Mouse (Mus musculus) liver, embryonic 11.5 days (tissue): Measurements from ENCODE around the gene Mov10l1. TPM values are rescaled to one million over a fixed set of nuclear protein-coding genes. Genes with fewer than 3 reads are reported as not detected.
A peak's percentile ranks its signal among the peaks of the same experiment; 100 is the strongest.

Source experiments
- ATAC-seq: fragments of 200-750 bp; cut with Nextera tagmentation; replicated peaks from 2 replicates; pipeline ENCODE4 v1.8.0; 2017; ENCODE audit warnings: moderate number of reproducible peaks, mild to moderate bottlenecking, moderate TSS enrichment, moderate library complexity; ENCODE audit not compliant: low FRiP score
- DNase-seq: peaks from one replicate; pipeline ENCODE4 v3.0.0-alpha.2; 2017; ENCODE audit warnings: low spot score
- H3K27ac ChIP-seq: fragments of 300-500 bp; sonication (generic); 2 replicates; pipeline ENCODE4 v1.5.1; 2014; ENCODE audit warnings: mild to moderate bottlenecking, low read depth, low read length, control low read depth
- H3K27me3 ChIP-seq: fragments of 300-500 bp; sonication (generic); replicated peaks from 2 replicates; pipeline ENCODE4 v1.6.1; 2014; ENCODE audit warnings: low read length, mixed read lengths; ENCODE audit not compliant: control insufficient read depth, insufficient read depth
- H3K36me3 ChIP-seq: fragments of 300-500 bp; sonication (generic); 2 replicates; pipeline ENCODE4 v1.6.1; 2014; ENCODE audit warnings: mild to moderate bottlenecking, low read length, moderate library complexity, mixed read lengths; ENCODE audit not compliant: control insufficient read depth, insufficient read depth
- H3K4me1 ChIP-seq: fragments of 300-500 bp; sonication (generic); replicated peaks from 2 replicates; pipeline ENCODE4 v1.6.1; 2014; ENCODE audit warnings: low read length, mixed read lengths; ENCODE audit not compliant: control insufficient read depth, insufficient read depth
- H3K4me2 ChIP-seq: fragments of 300-500 bp; sonication (generic); 2 replicates; pipeline ENCODE4 v1.6.1; 2014; ENCODE audit warnings: mild to moderate bottlenecking, control low read depth, moderate library complexity
- H3K4me3 ChIP-seq: fragments of 300-500 bp; sonication (generic); 2 replicates; pipeline ENCODE4 v1.5.1; 2014; ENCODE audit warnings: low read depth, low read length, control low read depth
- H3K9ac ChIP-seq: fragments of 300-500 bp; sonication (generic); 2 replicates; pipeline ENCODE4 v1.6.1; 2014; ENCODE audit warnings: low read depth, low read length, control low read depth
- H3K9me3 ChIP-seq: fragments of 300-500 bp; sonication (generic); 2 replicates; pipeline ENCODE4 v1.6.1; 2016; ENCODE audit warnings: low read length, inconsistent platforms, mixed read lengths; ENCODE audit not compliant: control insufficient read depth
- WGBS: fragments of 180-500 bp; shearing (Covaris S2); extraction: QIAGEN DNeasy Blood & Tissue Kit; methylation state at CpG from one replicate; pipeline ENCODE4 v1.1.7; 2014; 5-methylcytosine and 5-hydroxymethylcytosine counted together
- polyA plus RNA-seq: library from polyadenylated mRNA; unstranded; fragments of >200 nt; fragmentation: Nextera tagmentation; extraction: Ambion mirVana; gene quantifications from 2 replicates; pipeline ENCODE4 v1.2.1, GENCODE M21; 2014

Mov10l1 gene
- polyA plus RNA-seq, 1 experiment from 2014 or later: 0.18 TPM

DNA sequence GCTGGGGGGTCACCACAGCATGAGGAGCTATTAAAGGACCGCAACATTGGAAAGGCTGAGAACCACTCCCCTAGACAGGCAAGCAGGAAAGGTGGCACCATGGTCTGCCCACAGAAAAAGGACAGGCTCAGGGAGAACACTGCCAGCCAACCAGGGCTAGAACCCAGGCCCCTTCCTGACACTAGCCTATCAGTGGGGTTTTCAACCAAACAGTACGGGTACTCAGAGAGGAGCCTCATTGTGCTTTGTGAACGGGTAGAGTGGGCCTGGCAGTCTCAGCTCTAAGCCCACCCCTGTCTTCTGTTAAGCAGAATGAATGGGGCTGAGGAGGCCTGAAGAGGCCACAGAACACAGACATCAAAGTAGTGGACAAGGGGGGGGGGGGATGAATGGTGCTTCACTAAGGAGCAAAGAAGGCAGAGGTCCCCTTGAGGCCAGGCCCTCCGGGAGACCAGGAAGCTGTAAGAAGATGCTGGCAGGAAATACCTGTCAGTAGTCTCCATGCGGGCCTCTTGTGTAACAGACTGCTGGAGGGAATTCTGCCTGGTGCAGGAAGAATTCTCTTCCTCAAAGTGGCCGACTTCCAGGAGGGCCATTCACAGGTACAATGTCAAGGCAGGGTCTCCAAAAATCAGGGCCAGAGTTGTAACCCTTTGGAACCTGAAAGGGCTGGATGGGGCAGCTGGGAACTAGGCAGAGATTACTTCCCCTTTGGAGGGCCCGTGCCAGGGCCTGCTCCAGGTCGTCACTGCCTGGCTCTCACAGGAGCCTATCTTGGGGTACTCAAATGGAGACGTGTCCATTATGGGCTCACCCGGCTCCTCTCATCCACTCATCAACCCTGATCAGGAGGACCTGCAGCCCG is 92.1 kb downstream of the Mov10l1 start, which contains the start of gene Trabd:
Gene Trabd (plus strand): TSS at position 512 of the 865 bp plus-strand sequence.
- H3K27ac ChIP-seq: peak within 1 kb of the TSS; percentile 68; the same call in 1 of the 2 replicates
- H3K9ac ChIP-seq: peak within 1 kb of the TSS; percentile 87
- H3K4me2 ChIP-seq: peak within 1 kb of the TSS; percentile 95
- peaks cover 14% of the 10 kb centered on the region for H3K27me3 ChIP-seq
- DNase-seq (no peak), ATAC-seq (no peak)
- no peaks in the 10 kb centered on the region for H3K9me3 ChIP-seq
- H3K4me1 ChIP-seq: peaks cover 22% of the 10 kb centered on the region
- H3K36me3 ChIP-seq: no peaks in the 10 kb centered on the region
- WGBS: 35% methylated on average over 11 of the region's 11 CpGs
- peak within 1 kb of the TSS; percentile 86 for H3K4me3 ChIP-seq

DNA sequence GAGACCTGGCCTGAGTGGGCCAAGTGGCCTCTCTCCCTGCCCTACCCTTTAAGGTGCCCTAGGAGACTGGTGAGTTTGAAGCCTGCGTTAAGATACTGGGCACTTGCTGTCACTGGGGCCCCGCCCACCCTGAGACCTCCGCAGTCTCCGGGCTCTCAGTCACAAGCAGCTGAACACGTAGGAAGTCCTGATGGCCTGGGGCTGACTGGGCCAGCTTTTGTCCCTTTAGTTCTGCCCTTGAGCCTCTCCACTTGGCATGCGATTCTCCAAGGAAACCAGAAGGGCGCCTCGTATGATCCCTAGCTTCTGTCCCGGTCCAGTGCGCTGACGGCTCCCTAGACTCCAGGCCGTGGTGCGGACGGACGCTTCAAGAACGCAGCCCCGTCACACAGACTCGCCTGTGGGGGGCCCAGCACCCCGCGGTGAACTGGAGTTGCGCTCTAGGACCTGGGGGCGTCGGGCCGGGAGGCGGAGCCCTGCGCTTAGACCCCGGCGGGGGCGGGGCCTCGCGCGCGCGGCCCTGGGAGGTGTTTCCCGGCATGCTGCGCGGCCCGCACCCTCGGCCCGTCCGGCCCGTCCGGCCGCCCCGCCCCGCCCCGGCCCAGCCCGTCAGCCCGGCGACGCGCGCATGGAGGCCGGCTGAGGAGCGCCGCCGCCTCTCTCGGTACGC is 92.9 kb downstream of the Mov10l1 start:
- peak overlapping the region; percentile 86 for H3K4me3 ChIP-seq
- peak overlapping the region; percentile 87 for H3K9ac ChIP-seq
- no peaks in the 10 kb centered on the region for H3K9me3 ChIP-seq
- peaks cover 9% of the 10 kb centered on the region for H3K27me3 ChIP-seq
- peaks cover 22% of the 10 kb centered on the region for H3K4me1 ChIP-seq
- ATAC-seq: peak; percentile 87
- no peaks in the 10 kb centered on the region for H3K36me3 ChIP-seq
- H3K27ac ChIP-seq: peak overlapping the region; percentile 68; the same call in 1 of the 2 replicates
- peak overlapping the region; percentile 95 for H3K4me2 ChIP-seq
- under 1% methylated on average over 46 of the region's 59 CpGs for WGBS
- DNase-seq: peak; percentile 89

DNA sequence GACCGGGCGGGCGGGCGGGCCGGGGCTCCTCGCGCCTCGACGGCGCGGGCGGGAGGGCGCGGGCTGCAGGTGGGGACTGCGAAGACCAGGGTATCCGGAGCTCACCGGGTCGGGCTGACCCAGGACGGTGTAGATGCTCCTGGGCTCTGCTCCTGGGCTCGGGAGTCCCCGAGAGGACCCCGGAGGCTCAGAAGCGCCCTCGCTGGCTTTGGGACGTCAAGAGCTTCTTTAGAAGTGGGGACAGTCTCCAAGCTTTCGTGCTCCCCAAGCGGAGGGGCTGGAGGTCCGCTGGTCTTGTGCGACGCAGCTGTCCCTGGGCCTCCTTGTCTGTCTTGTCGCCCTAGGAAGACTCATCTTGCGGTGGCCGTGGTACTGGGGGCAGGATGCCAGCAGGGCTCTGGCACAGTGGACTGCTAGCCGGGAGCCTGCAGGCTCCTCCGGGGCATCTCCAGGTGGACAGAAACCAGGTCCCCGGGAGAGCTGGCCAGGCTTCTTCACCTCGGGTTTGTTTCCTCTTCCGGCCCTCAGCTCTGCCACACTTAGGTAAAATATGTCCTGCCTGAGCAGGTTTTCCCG is 93.5 kb downstream of the Mov10l1 start:
- Histone ChIP-seq H3K27me3 (peaks cover 3% of the 10 kb centered on the region; the same call in 1 of the 2 replicates), H3K9ac (peak overlapping the region; percentile 87), H3K9me3 (no peaks in the 10 kb centered on the region), H3K36me3 (no peaks in the 10 kb centered on the region), H3K27ac (peak overlapping the region; percentile 68; the same call in 1 of the 2 replicates), H3K4me3 (peak overlapping the region; percentile 86), H3K4me2 (peak overlapping the region; percentile 95), H3K4me1 (peaks cover 22% of the 10 kb centered on the region)
- DNase-seq (peak; percentile 71), ATAC-seq (peak; percentile 26; the same call in 1 of the 2 replicates)
- WGBS: 1% methylated on average over 32 of the region's 39 CpGs

DNA sequence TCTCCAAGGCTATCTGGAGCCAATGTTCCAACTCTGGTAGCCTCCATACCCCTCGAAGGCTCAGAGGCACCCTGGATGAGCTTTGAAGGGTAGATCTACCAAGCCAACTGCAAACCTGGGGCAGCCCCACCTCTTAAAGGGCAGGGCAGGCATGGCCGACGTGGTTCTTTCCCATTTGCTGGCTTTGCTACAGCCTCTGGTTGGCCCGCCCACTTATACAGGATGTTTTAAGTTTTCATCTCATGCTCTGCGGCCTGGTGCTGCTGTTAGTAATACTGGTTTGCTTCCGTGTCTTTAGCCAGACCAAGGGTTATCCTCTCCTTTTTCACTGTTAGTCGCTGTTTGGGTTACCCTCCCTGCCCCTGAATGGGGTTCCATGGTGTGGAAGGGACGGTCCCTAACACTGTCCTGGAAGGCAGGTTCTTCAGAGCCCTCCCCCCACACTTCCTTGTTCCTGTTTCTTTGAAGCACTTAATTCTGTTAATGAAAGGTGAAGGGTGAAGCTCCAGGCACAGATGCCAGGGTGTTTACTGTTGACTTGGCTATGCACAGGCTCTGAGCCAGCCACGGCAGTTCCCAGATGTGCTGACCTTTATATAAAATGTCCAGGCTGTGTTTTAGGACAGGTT is 95.6 kb downstream of the Mov10l1 start:
- ATAC-seq (peak; percentile 32), DNase-seq (no peak)
- Histone ChIP-seq H3K4me3 (no peak overlapping the region; the same call in 1 of the 2 replicates), H3K27me3 (no peaks in the 10 kb centered on the region), H3K4me2 (peak overlapping the region; percentile 95), H3K27ac (no peak overlapping the region), H3K4me1 (peaks cover 22% of the 10 kb centered on the region), H3K9ac (no peak overlapping the region), H3K9me3 (no peaks in the 10 kb centered on the region), H3K36me3 (peaks cover 6% of the 10 kb centered on the region; the same call in 1 of the 2 replicates)
- WGBS: 45% methylated on average over 9 of the region's 9 CpGs

DNA sequence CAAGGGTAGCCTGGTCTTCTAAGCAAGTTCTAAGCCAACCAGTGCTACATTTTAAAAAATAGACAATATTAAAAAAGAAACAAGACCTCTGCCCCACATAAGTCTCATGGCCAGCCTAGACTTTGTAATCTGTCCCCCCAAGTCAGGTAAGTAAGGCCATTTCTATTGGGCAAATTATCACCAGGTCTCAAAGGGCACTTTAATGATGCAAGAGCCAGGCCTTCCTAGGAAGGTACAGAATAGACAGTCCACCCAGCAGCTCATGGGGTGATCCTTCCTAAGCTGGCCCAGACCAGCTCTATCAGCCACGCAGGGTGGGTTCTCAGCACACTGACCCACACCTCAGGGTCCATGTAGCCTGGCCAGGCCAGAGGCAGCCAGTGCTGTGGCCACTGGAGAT is 101.2 kb downstream of the Mov10l1 start:
- Histone ChIP-seq H3K27ac (no peak overlapping the region), H3K9ac (no peak overlapping the region), H3K4me3 (no peak overlapping the region), H3K27me3 (no peaks in the 10 kb centered on the region), H3K4me2 (no peak overlapping the region), H3K36me3 (peaks cover 20% of the 10 kb centered on the region), H3K4me1 (peaks cover 6% of the 10 kb centered on the region), H3K9me3 (no peaks in the 10 kb centered on the region)
- DNase-seq (no peak), ATAC-seq (no peak)
- WGBS: 88% methylated on average over 1 of the region's 1 CpGs

DNA sequence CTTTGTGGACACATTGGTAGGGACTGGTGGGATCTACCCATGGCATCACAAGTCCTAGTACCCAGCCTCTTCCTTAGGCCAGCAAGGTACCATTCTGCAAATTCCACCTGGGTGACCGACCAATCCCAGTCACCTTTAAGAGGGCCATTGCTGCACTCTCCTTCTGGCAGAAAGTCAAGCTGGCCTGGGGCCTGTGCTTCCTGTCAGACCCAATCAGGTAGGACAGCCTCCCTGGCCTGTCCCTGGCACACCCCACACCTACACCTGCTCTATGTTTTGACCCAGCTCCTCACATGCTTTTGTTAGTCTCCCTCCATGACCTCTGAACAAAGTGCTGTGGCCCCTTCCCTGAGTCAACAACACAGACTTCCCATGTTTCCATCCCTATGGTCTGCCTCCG is 102.1 kb downstream of the Mov10l1 start:
- 92% methylated on average over 2 of the region's 2 CpGs for WGBS
- no peak for DNase-seq

DNA sequence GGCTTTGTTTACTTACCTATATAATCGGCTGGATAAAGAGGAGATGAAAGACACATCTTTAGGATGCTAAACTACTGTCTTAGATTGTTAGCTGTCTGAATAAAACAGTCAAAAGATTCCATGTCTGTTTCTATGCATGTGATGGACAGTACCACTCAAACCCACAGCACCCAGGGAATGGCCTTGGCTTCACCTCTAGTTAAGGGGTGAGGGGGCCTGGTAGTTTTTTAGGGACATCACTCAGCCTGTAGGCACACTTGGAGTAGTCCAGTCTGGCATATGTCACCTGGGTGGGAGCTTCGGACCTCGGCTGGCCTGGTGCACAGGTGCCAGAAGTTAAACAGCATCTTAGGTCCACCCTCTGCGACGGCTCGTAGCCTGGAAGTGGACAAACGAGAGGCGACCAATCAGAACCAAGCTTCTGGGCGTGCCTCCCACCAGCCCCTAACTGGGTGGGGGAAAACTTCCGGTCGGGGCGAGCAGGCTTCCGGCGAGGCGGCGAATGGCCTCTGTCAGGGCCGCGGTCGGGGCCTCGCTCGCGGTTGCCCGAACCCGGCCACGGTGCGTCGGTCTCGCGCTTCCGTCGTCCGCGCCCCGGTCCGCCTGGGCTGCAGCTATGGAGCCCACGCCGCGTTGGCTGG is 106.0 kb downstream of the Mov10l1 start, which contains the start of gene Selenoo:
Gene Selenoo (plus strand): TSS at position 478 of the 641 bp plus-strand sequence.
- Histone ChIP-seq H3K9ac (peak within 1 kb of the TSS; percentile 95), H3K27ac (peak within 1 kb of the TSS; percentile 75), H3K9me3 (no peaks in the 10 kb centered on the region), H3K27me3 (no peaks in the 10 kb centered on the region), H3K4me2 (peak within 1 kb of the TSS; percentile 78), H3K4me1 (peaks cover 13% of the 10 kb centered on the region), H3K4me3 (peak within 1 kb of the TSS; percentile 89), H3K36me3 (peaks cover 17% of the 10 kb centered on the region)
- peak; percentile 86 for DNase-seq
- 2% methylated on average over 37 of the region's 38 CpGs for WGBS
- peak; percentile 90 for ATAC-seq

More for the DNA sequence above, 102.1 kb downstream of the Mov10l1 start:
- H3K9ac ChIP-seq: no peak overlapping the region
- ATAC-seq: no peak
- H3K36me3 ChIP-seq: peaks cover 20% of the 10 kb centered on the region
- no peaks in the 10 kb centered on the region for H3K9me3 ChIP-seq
- H3K27me3 ChIP-seq: no peaks in the 10 kb centered on the region
- no peak overlapping the region for H3K4me3 ChIP-seq
- H3K4me2 ChIP-seq: no peak overlapping the region
- H3K27ac ChIP-seq: no peak overlapping the region
- H3K4me1 ChIP-seq: peaks cover 8% of the 10 kb centered on the region
